Mouse (Mus musculus): ENCODE data around the gene Gm49333. TPM values are rescaled to one million over a fixed set of nuclear protein-coding genes. Genes with fewer than 3 reads are reported as not detected.

Gene Gm49333
- polyA plus RNA-seq, 1 experiment from 2014 or later: not detected

DNA sequence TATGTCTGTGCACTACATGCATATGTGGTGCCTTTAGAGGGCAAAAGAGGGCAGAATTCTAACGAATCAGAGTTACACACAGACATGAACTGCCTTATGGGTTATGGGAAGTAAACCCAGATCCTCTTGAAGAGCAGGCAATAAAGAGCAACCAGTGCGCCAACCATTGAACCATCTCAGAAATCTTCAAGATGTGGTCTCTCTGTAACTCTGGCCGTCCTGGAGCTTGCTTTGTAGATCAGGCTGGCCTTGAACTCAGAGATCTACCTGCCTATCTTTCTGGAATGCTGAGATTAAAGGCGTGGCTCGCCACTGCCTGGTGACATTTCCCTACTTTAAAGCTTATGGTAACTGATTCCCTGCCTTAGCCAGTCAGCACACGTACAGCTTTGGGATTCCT is 60.5 kb downstream of the Gm49333 start:
- no peak overlapping the region for H3K27ac ChIP-seq (ENCODE audit: poor library complexity, severe bottlenecking)
- no peak for ATAC-seq (ENCODE audit: insufficient number of reproducible peaks, low FRiP score)
- 26% methylated on average over 6 of the region's 6 CpGs for WGBS
- H3K36me3 ChIP-seq: peaks cover 17% of the 10 kb centered on the region
- no peaks in the 10 kb centered on the region for H3K9me3 ChIP-seq (replicated peaks)
- peaks cover 27% of the 10 kb centered on the region for H3K4me1 ChIP-seq (replicated peaks)
- H3K4me2 ChIP-seq: peak overlapping the region; percentile 100
- peak overlapping the region; percentile 99 for H3K4me3 ChIP-seq
- no peak overlapping the region for H3K9ac ChIP-seq
- H3K27me3 ChIP-seq (replicated peaks): no peaks in the 10 kb centered on the region

DNA sequence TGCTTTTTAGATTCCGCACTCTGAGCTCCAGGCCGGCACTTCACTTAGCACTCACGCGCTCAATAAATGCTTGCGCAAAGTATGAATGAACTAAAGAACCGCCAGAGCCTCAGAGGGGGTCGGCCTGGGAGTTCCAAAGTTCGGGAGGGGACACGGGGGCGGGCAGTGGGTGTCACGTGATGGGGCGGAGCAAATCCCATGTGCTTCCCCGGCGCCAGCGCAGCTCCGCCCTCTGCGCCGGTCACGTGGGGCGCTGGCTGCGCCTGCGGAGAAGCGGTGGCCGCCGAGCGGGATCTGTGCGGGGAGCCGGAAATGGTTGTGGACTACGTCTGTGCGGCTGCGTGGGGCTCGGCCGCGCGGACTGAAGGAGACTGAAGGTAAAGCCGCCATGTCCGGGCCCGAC is 61.1 kb downstream of the Gm49333 start:
- under 1% methylated on average over 38 of the region's 38 CpGs for WGBS
- Histone ChIP-seq H3K27ac (ENCODE audit: poor library complexity, severe bottlenecking) (peak overlapping the region; percentile 96), H3K4me2 (peak overlapping the region; percentile 100), H3K4me3 (peak overlapping the region; percentile 99), H3K4me1 (replicated peaks) (peaks cover 32% of the 10 kb centered on the region), H3K9me3 (replicated peaks) (no peaks in the 10 kb centered on the region), H3K36me3 (peaks cover 23% of the 10 kb centered on the region), H3K9ac (peak overlapping the region; percentile 97), H3K27me3 (replicated peaks) (no peaks in the 10 kb centered on the region)
- peak; percentile 97 for ATAC-seq (ENCODE audit: insufficient number of reproducible peaks, low FRiP score)

DNA sequence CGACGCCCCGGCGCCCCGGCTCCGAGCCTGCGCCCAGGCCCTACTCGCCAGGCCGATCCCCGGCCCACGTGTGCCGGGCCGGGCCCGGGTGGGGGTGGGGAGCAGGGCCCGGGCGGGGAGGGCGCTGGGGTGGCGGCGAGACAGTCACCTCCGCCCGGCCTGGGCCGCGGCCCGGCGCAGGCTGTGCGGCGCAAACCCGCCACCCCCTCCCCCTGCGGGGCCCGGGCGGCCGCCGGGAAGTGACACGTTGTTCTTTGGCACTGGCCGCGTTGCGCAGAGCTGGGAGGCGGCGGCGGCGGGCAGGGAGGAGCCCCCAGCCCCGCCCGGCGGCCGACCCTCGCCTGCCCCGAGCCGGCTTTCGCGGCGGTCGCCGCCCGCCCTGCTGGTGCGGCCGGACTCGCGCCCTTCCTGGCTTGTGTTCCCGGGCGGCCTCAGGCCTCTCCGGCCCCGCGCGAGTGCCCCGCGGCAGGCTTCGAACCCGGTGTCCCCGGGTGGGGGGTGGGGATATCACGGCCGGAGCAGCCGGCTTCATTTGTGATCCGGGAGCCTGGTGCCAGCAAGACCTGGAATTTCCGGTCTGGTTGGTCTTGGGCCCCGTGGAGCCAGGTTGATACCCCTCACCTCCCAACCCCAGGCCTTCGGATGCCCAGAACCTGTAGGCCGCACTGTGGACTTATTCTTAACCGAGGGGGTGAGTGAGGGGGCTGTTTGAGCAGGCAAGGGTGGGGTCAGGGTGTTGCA is 61.7 kb downstream of the Gm49333 start:
- no peaks in the 10 kb centered on the region for H3K27me3 ChIP-seq (replicated peaks)
- peak; percentile 88 for ATAC-seq (ENCODE audit: insufficient number of reproducible peaks, low FRiP score)
- H3K9ac ChIP-seq: peak overlapping the region; percentile 97
- H3K4me2 ChIP-seq: peak overlapping the region; percentile 100
- H3K9me3 ChIP-seq (replicated peaks): no peaks in the 10 kb centered on the region
- H3K4me3 ChIP-seq: peak overlapping the region; percentile 99
- WGBS: under 1% methylated on average over 72 of the region's 78 CpGs
- peaks cover 36% of the 10 kb centered on the region for H3K4me1 ChIP-seq (replicated peaks)
- peaks cover 29% of the 10 kb centered on the region for H3K36me3 ChIP-seq
- H3K27ac ChIP-seq (ENCODE audit: poor library complexity, severe bottlenecking): peak overlapping the region; percentile 96

DNA sequence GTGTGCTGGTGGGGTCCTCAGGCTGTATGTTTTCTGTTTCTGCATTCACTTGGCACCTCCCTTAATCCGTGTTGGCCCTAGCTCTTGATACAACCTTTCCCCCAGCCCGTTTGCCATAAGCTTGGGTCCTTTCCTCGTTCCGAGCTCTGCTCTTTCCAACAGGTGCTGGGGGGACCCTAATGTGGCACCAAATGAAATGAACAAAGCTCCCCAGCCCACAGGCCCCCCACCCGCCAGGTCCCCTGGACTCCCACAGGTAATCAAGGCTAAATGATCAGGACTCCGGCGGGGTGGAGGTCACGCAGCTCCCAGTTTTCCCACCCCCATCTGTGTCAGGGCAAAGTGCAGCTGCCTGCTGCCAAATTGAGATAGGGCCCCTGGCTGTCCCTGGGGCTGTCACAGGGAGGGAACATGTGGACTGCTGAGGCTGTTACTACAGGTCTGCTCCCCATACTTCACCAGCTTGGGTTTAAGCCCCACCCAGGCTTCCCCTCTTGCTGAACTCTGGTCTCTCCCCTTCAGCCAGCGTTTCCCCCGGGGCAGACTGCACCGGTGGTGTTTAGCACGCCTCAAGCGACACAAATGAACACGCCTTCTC is 62.4 kb downstream of the Gm49333 start:
- 7% methylated on average over 14 of the region's 14 CpGs for WGBS
- H3K4me2 ChIP-seq: peak overlapping the region; percentile 100
- H3K27ac ChIP-seq (ENCODE audit: poor library complexity, severe bottlenecking): peak overlapping the region; percentile 96
- H3K9ac ChIP-seq: peak overlapping the region; percentile 97
- peaks cover 36% of the 10 kb centered on the region for H3K4me1 ChIP-seq (replicated peaks)
- H3K27me3 ChIP-seq (replicated peaks): no peaks in the 10 kb centered on the region
- peaks cover 36% of the 10 kb centered on the region for H3K36me3 ChIP-seq
- no peaks in the 10 kb centered on the region for H3K9me3 ChIP-seq (replicated peaks)
- peak overlapping the region; percentile 99 for H3K4me3 ChIP-seq
- ATAC-seq (ENCODE audit: insufficient number of reproducible peaks, low FRiP score): no peak

DNA sequence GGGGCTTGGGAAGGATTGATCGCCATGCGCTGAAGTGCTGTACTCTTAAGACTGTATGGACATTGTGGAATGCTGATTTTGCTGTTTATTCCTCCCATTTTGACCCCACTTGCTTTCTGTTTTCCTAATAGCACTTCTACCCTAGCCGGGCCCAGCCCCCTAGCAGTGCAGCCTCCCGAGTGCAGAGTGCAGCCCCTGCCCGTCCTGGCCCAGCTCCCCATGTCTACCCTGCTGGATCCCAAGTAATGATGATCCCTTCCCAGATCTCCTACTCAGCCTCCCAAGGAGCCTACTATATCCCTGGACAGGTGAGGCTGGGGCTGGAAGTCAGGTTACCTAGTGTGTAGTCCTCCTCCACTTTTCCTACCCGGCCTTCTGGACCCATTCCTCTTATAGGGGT is 63.8 kb downstream of the Gm49333 start:
- ATAC-seq (ENCODE audit: insufficient number of reproducible peaks, low FRiP score): no peak
- Histone ChIP-seq H3K9me3 (replicated peaks) (no peaks in the 10 kb centered on the region), H3K4me2 (peak overlapping the region; percentile 100), H3K27me3 (replicated peaks) (no peaks in the 10 kb centered on the region), H3K4me1 (replicated peaks) (peaks cover 36% of the 10 kb centered on the region), H3K27ac (ENCODE audit: poor library complexity, severe bottlenecking) (no peak overlapping the region), H3K9ac (no peak overlapping the region), H3K4me3 (no peak overlapping the region), H3K36me3 (peaks cover 50% of the 10 kb centered on the region)
- WGBS: 92% methylated on average over 6 of the region's 6 CpGs

DNA sequence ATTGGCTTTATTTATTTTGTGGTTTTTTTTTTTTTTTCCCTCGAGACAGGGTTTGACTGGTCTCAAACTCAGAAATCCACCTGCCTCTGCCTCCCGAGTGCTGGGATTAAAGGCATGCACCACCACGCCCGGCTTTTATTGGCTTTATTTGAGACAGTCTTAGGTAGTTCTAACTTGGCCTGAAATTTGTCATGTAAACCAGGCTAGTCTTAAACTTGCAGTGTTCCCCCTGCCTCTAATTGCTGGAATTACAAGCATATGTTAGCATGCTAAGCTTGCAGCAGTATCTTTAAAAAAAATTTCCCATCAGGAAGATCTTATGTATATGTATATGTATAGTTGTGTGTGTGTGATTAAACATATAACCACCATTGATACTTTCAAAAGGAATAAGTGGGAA is 65.3 kb downstream of the Gm49333 start:
- H3K9me3 ChIP-seq (replicated peaks): no peaks in the 10 kb centered on the region
- 84% methylated on average over 4 of the region's 4 CpGs for WGBS
- no peak overlapping the region for H3K4me2 ChIP-seq
- H3K27ac ChIP-seq (ENCODE audit: poor library complexity, severe bottlenecking): no peak overlapping the region
- no peak for ATAC-seq (ENCODE audit: insufficient number of reproducible peaks, low FRiP score)
- peaks cover 34% of the 10 kb centered on the region for H3K4me1 ChIP-seq (replicated peaks)
- peaks cover 65% of the 10 kb centered on the region for H3K36me3 ChIP-seq
- H3K9ac ChIP-seq: no peak overlapping the region
- no peak overlapping the region for H3K4me3 ChIP-seq
- no peaks in the 10 kb centered on the region for H3K27me3 ChIP-seq (replicated peaks)

DNA sequence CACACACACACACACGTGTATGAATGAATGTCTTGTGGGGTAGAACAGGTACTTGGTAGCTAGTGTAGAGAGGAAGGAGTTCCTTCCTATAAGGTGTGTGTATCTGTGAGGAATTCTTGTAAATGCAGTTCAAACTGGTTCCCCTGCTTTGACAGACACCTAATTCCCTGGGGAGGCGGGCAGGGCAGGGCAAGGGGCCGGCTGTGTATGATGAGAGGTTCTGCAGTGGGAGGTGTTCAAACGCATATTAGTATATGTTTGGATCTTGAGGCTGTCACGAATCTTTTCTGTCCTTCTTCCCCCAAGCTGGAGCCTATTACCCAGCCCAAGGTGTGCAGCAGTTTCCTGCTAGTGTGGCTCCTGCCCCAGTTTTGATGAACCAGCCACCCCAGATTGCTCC is 66.0 kb downstream of the Gm49333 start:
- H3K9ac ChIP-seq: no peak overlapping the region; the same call in 1 of the 2 replicates
- H3K9me3 ChIP-seq (replicated peaks): no peaks in the 10 kb centered on the region
- no peak overlapping the region for H3K4me3 ChIP-seq
- no peak overlapping the region for H3K4me2 ChIP-seq
- H3K4me1 ChIP-seq (replicated peaks): peaks cover 30% of the 10 kb centered on the region
- ATAC-seq (ENCODE audit: insufficient number of reproducible peaks, low FRiP score): no peak
- H3K36me3 ChIP-seq: peaks cover 72% of the 10 kb centered on the region
- 84% methylated on average over 5 of the region's 5 CpGs for WGBS
- no peaks in the 10 kb centered on the region for H3K27me3 ChIP-seq (replicated peaks)
- peak overlapping the region; percentile 16; the same call in 1 of the 2 replicates for H3K27ac ChIP-seq (ENCODE audit: poor library complexity, severe bottlenecking)

DNA sequence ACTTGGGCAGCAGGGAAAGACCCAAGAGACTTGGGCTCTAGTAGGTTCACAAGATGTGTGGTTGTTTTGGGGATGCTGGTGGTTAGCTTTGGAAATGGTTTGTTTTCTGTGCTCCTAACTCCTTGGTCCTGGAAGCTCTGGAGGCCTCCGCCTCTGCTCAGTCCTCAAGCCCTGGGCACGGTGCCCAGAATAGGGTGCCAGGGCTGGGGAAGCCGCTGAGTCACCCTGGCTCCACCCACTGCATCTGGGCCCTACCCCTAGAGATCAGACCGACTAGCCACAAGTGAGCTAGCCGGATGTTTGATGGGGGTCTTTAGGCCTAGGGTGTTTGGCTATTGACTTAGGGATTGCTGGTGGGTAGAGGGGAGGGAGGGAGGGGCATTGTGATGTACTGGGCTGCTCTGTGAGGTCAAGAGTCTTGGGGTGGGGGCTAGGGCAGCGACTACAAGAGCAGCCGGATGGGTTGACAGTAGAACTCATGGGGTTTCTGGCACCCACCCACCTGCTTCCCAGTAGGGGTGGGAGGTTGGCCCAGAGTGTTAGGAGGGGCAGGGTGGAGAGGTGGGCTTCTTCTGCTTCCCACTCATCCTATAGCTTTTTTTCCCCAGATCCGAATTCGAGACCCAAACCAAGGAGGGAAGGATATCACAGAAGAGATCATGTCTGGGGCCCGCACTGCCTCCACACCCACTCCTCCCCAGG is 66.7 kb downstream of the Gm49333 start:
- H3K36me3 ChIP-seq: peaks cover 79% of the 10 kb centered on the region
- peak overlapping the region; percentile 16; the same call in 1 of the 2 replicates for H3K27ac ChIP-seq (ENCODE audit: poor library complexity, severe bottlenecking)
- H3K4me3 ChIP-seq: no peak overlapping the region
- H3K4me2 ChIP-seq: no peak overlapping the region
- ATAC-seq (ENCODE audit: insufficient number of reproducible peaks, low FRiP score): no peak
- H3K9me3 ChIP-seq (replicated peaks): no peaks in the 10 kb centered on the region
- 74% methylated on average over 10 of the region's 10 CpGs for WGBS
- H3K27me3 ChIP-seq (replicated peaks): no peaks in the 10 kb centered on the region
- peaks cover 30% of the 10 kb centered on the region for H3K4me1 ChIP-seq (replicated peaks)
- H3K9ac ChIP-seq: no peak overlapping the region; the same call in 1 of the 2 replicates

DNA sequence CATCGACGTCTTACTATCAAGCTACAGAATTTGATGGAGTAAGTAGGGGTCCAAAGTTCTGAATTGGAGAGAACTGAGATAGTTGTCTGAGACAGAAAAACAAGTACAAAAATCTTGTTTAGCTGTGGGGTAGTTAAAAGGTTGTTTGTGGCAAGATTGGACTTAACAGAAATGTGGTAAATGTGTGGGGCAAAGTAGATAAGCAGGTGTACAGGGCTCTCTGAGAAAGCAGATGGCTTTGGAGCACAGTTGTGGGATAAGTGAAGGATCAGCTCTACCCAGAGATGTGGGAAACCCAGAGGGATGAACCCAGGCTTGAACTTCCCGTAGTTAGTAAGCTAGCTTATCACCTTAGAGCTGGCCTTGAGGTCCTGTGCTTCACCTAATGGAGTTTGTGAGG is 79.4 kb downstream of the Gm49333 start:
- peaks cover 68% of the 10 kb centered on the region for H3K36me3 ChIP-seq

DNA sequence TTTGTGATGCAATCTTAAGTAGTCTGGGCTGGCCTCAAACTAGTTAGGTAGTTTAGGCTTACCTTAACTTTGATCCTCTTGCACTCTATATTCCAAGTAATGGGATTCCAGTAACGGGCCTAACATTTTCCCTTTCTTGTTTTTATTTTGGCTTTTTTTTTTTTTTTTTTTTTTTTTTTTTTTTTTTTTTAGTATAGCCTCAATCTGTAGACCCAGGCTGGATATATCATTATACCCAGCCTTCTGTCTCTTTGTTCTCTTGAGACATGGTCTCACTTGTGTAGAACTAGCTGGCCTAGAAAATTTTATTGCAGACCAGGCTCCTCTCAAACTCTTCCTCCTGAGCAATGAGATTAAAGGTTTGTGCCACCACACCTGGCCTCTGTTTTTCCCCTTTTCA is 80.2 kb downstream of the Gm49333 start:
- Histone ChIP-seq H3K4me1 (replicated peaks) (peaks cover 37% of the 10 kb centered on the region), H3K4me2 (no peak overlapping the region), H3K36me3 (peaks cover 59% of the 10 kb centered on the region), H3K4me3 (no peak overlapping the region), H3K9me3 (replicated peaks) (no peaks in the 10 kb centered on the region), H3K27ac (ENCODE audit: poor library complexity, severe bottlenecking) (no peak overlapping the region), H3K9ac (no peak overlapping the region), H3K27me3 (replicated peaks) (0 out of 2 replicates have a peak, but pooled peaks cover 5% of the 10 kb centered on the region)
- 78% methylated on average over 1 of the region's 1 CpGs for WGBS
- ATAC-seq (ENCODE audit: insufficient number of reproducible peaks, low FRiP score): no peak

More for the DNA sequence above, 79.4 kb downstream of the Gm49333 start:
- H3K27ac ChIP-seq (ENCODE audit: poor library complexity, severe bottlenecking): no peak overlapping the region
- no peak overlapping the region for H3K4me3 ChIP-seq
- H3K9ac ChIP-seq: no peak overlapping the region
- ATAC-seq (ENCODE audit: insufficient number of reproducible peaks, low FRiP score): no peak
- H3K4me2 ChIP-seq: no peak overlapping the region
- WGBS: 79% methylated on average over 3 of the region's 3 CpGs
- H3K4me1 ChIP-seq (replicated peaks): peaks cover 30% of the 10 kb centered on the region
- no peaks in the 10 kb centered on the region for H3K9me3 ChIP-seq (replicated peaks)
- no peaks in the 10 kb centered on the region for H3K27me3 ChIP-seq (replicated peaks)
